Mouse (Mus musculus) limb, embryonic 11.5 days (tissue): ENCODE measurements around the gene Ttll3. TPM values are rescaled to one million over a fixed set of nuclear protein-coding genes. Genes with fewer than 3 reads are reported as not detected.

ENCODE experiments used
- ATAC-seq: fragments of 200-750 bp; cut with Nextera tagmentation; 2 replicates; pipeline ENCODE4 v1.8.0; 2017; ENCODE audit warnings: low read depth; ENCODE audit not compliant: insufficient number of reproducible peaks, low FRiP score, low TSS enrichment
- DNase-seq: peaks from one replicate; pipeline ENCODE4 v3.0.0-alpha.2; 2015; ENCODE audit warnings: low spot score
- H3K27ac ChIP-seq: fragments of 300-500 bp; sonication (generic); replicated peaks from 2 replicates; pipeline ENCODE4 v1.5.1; 2014; ENCODE audit warnings: low read depth, mild to moderate bottlenecking, low read length
- H3K27me3 ChIP-seq: fragments of 300-500 bp; sonication (generic); 2 replicates; pipeline ENCODE4 v1.6.1; 2014; ENCODE audit warnings: mild to moderate bottlenecking, low read length, mixed read lengths; ENCODE audit not compliant: control insufficient read depth, insufficient read depth
- H3K36me3 ChIP-seq: fragments of 300-500 bp; sonication (generic); 2 replicates; pipeline ENCODE4 v1.6.1; 2014; ENCODE audit warnings: mild to moderate bottlenecking, low read length, moderate library complexity, mixed read lengths; ENCODE audit not compliant: control insufficient read depth, insufficient read depth
- H3K4me1 ChIP-seq: fragments of 300-500 bp; sonication (generic); 2 replicates; pipeline ENCODE4 v1.6.1; 2014; ENCODE audit warnings: low read length, mixed read lengths; ENCODE audit not compliant: control insufficient read depth, insufficient read depth
- H3K4me2 ChIP-seq: fragments of 300-500 bp; sonication (generic); 2 replicates; pipeline ENCODE4 v1.6.1; 2014; ENCODE audit warnings: low read depth, mild to moderate bottlenecking, moderate library complexity; ENCODE audit not compliant: severe bottlenecking
- H3K4me3 ChIP-seq: fragments of 300-500 bp; sonication (generic); 2 replicates; pipeline ENCODE4 v1.5.1; 2014; ENCODE audit warnings: low read depth, low read length
- H3K9ac ChIP-seq: fragments of 300-500 bp; sonication (generic); 2 replicates; pipeline ENCODE4 v1.6.1; 2014; ENCODE audit warnings: mild to moderate bottlenecking, low read length
- H3K9me3 ChIP-seq: fragments of 300-500 bp; sonication (generic); 2 replicates; pipeline ENCODE4 v1.6.1; 2016; ENCODE audit warnings: low read length; ENCODE audit not compliant: control insufficient read depth
- WGBS: fragments of 180-500 bp; shearing (Covaris S2); extraction: QIAGEN DNeasy Blood & Tissue Kit; methylation state at CpG from one replicate; pipeline ENCODE4 v1.1.7; 2014; 5-methylcytosine and 5-hydroxymethylcytosine counted together
- polyA plus RNA-seq: library from polyadenylated mRNA; unstranded; fragments of >200 nt; fragmentation: Nextera tagmentation; extraction: Ambion mirVana; gene quantifications from 2 replicates; pipeline ENCODE4 v1.2.1, GENCODE M21; 2014

The Ttll3 gene
- polyA plus RNA-seq, 1 experiment from 2014 or later, result 2.1 TPM

GRCm38 (mm10) chr6:113433661-113434060 is 44.6 kb downstream of the Ttll3 start:
- no peak for DNase-seq
- ATAC-seq, result no peak
- H3K4me1 ChIP-seq, result no peaks in the 10 kb centered on the region
- H3K27ac ChIP-seq, result no peak overlapping the region
- H3K27me3 ChIP-seq, result no peaks in the 10 kb centered on the region
- no peak overlapping the region for H3K9ac ChIP-seq
- H3K36me3 ChIP-seq, result no peaks in the 10 kb centered on the region
- 87% methylated on average over 3 of the region's 3 CpGs for WGBS
- no peaks in the 10 kb centered on the region for H3K9me3 ChIP-seq
- H3K4me2 ChIP-seq, result no peak overlapping the region
- H3K4me3 ChIP-seq, result no peak overlapping the region

GRCm38 (mm10) chr6:113434691-113435090 is 45.6 kb downstream of the Ttll3 start:
- ATAC-seq (no peak), DNase-seq (no peak)
- H3K4me1 ChIP-seq, result no peaks in the 10 kb centered on the region
- no peaks in the 10 kb centered on the region for H3K36me3 ChIP-seq
- H3K4me2 ChIP-seq, result no peak overlapping the region
- no peak overlapping the region for H3K9ac ChIP-seq
- no peaks in the 10 kb centered on the region for H3K27me3 ChIP-seq
- WGBS, result 75% methylated on average over 7 of the region's 7 CpGs
- no peak overlapping the region for H3K4me3 ChIP-seq
- no peak overlapping the region for H3K27ac ChIP-seq
- no peaks in the 10 kb centered on the region for H3K9me3 ChIP-seq

- ATAC-seq (no peak), DNase-seq (no peak)
- WGBS, result 76% methylated on average over 9 of the region's 9 CpGs
- H3K27me3 ChIP-seq, result no peaks in the 10 kb centered on the region
- H3K9ac ChIP-seq, result no peak within 1 kb of the TSS
- no peak within 1 kb of the TSS for H3K4me2 ChIP-seq
- no peak within 1 kb of the TSS for H3K27ac ChIP-seq
- no peaks in the 10 kb centered on the region for H3K36me3 ChIP-seq
- no peak within 1 kb of the TSS for H3K4me3 ChIP-seq
- H3K4me1 ChIP-seq, result no peaks in the 10 kb centered on the region
- H3K9me3 ChIP-seq, result no peaks in the 10 kb centered on the region
Observed at GRCm38 (mm10) chr6:113435664-113436205, 46.7 kb downstream of the Ttll3 start, which contains the start of gene Cidec. Cidec (minus strand) TSS chr6:113435760.

- Histone ChIP-seq H3K27ac (no peak overlapping the region), H3K36me3 (no peaks in the 10 kb centered on the region), H3K9ac (no peak overlapping the region), H3K9me3 (no peaks in the 10 kb centered on the region), H3K27me3 (no peaks in the 10 kb centered on the region), H3K4me1 (no peaks in the 10 kb centered on the region), H3K4me3 (no peak overlapping the region), H3K4me2 (no peak overlapping the region)
- 79% methylated on average over 12 of the region's 12 CpGs for WGBS
- DNase-seq (no peak), ATAC-seq (no peak)
Observed at GRCm38 (mm10) chr6:113437135-113437534, 48.1 kb downstream of the Ttll3 start.

GRCm38 (mm10) chr6:113438721-113439430 is 49.8 kb downstream of the Ttll3 start:
- no peak overlapping the region for H3K4me2 ChIP-seq
- no peak for ATAC-seq
- no peak overlapping the region for H3K9ac ChIP-seq
- no peak overlapping the region for H3K27ac ChIP-seq
- WGBS, result 58% methylated on average over 12 of the region's 12 CpGs
- DNase-seq, result no peak
- H3K4me3 ChIP-seq, result no peak overlapping the region
- H3K36me3 ChIP-seq, result no peaks in the 10 kb centered on the region
- H3K27me3 ChIP-seq, result no peaks in the 10 kb centered on the region
- 0 out of 2 replicates have a peak, but pooled peaks cover 4% of the 10 kb centered on the region for H3K4me1 ChIP-seq
- H3K9me3 ChIP-seq, result no peaks in the 10 kb centered on the region

GRCm38 (mm10) chr6:113440686-113441085 is 51.6 kb downstream of the Ttll3 start:
- Histone ChIP-seq H3K4me1 (0 out of 2 replicates have a peak, but pooled peaks cover 4% of the 10 kb centered on the region), H3K9me3 (no peaks in the 10 kb centered on the region), H3K36me3 (no peaks in the 10 kb centered on the region), H3K4me3 (no peak overlapping the region), H3K4me2 (no peak overlapping the region), H3K27me3 (no peaks in the 10 kb centered on the region), H3K9ac (no peak overlapping the region), H3K27ac (no peak overlapping the region)
- WGBS, result 80% methylated on average over 3 of the region's 3 CpGs
- DNase-seq (no peak), ATAC-seq (no peak)

- ATAC-seq (no peak), DNase-seq (peak; percentile 87)
- Histone ChIP-seq H3K27me3 (no peaks in the 10 kb centered on the region), H3K4me3 (no peak overlapping the region), H3K4me2 (no peak overlapping the region), H3K27ac (no peak overlapping the region), H3K36me3 (no peaks in the 10 kb centered on the region), H3K9ac (no peak overlapping the region), H3K9me3 (no peaks in the 10 kb centered on the region), H3K4me1 (0 out of 2 replicates have a peak, but pooled peaks cover 4% of the 10 kb centered on the region)
- 54% methylated on average over 7 of the region's 7 CpGs for WGBS
Observed at GRCm38 (mm10) chr6:113441147-113441680, 52.2 kb downstream of the Ttll3 start.

- ATAC-seq, result 0 out of 2 replicates have a peak, but pooled peaks have one; percentile 12
Observed at GRCm38 (mm10) chr6:113442087-113442441, 53.0 kb downstream of the Ttll3 start.

More at GRCm38 (mm10) chr6:113442087-113442441, 53.0 kb downstream of the Ttll3 start:
- peak overlapping the region; percentile 94 for H3K9ac ChIP-seq
- 42% methylated on average over 9 of the region's 9 CpGs for WGBS
- H3K27me3 ChIP-seq, result no peaks in the 10 kb centered on the region
- H3K36me3 ChIP-seq, result no peaks in the 10 kb centered on the region
- H3K4me2 ChIP-seq, result peak overlapping the region; percentile 90
- no peak for DNase-seq
- H3K27ac ChIP-seq, result no peak overlapping the region
- peak overlapping the region; percentile 99 for H3K4me3 ChIP-seq
- 0 out of 2 replicates have a peak, but pooled peaks cover 4% of the 10 kb centered on the region for H3K4me1 ChIP-seq
- H3K9me3 ChIP-seq, result no peaks in the 10 kb centered on the region
